Mouse (Mus musculus) brain, embryonic 14.5 days (tissue): ENCODE data around the gene Msi2.
A peak's percentile ranks its signal among the peaks of the same experiment; 100 is the strongest.

Experiments used
- CTCF ChIP-seq: fragments of 200-500 bp; IDR thresholded peaks from 2 replicates; pipeline ENCODE4 v1.5.1; 2012; ENCODE audit warnings: inconsistent platforms, mild to moderate bottlenecking, moderate library complexity, borderline replicate concordance; ENCODE audit not compliant: insufficient read depth, insufficient read length; ENCODE audit errors: extremely low read depth
- POLR2A ChIP-seq: fragments of 200-500 bp; IDR thresholded peaks from 2 replicates; pipeline ENCODE4 v1.6.1; 2012; ENCODE audit warnings: mild to moderate bottlenecking, inconsistent platforms, borderline replicate concordance; ENCODE audit not compliant: poor library complexity, insufficient read depth, insufficient read length, severe bottlenecking; ENCODE audit errors: extremely low read depth

- TF ChIP-seq CTCF (0 out of 2 replicates have a peak, but pooled peaks have one; percentile 14), POLR2A (no peak)
Measured at GRCm38 (mm10) chr11:88550083-88550907, 168.0 kb downstream of the Msi2 start.
